Mouse (Mus musculus) CD4-positive naive resting alpha-beta T cell, adult 76 days (primary cell): ENCODE measurements around the gene Ptprn2. TPM values are rescaled to one million over a fixed set of nuclear protein-coding genes. Genes with fewer than 3 reads are reported as not detected.

Experiments
- total RNA-seq: library from RNA; stranded (reverse); gene quantifications from one replicate; pipeline ENCODE4 v1.2.4, GENCODE M21; 2023

The Ptprn2 gene
- not detected for total RNA-seq

GRCm38 (mm10) chr12:116485591-116486403 is at the start of gene Ptprn2:
Ptprn2 (plus strand) TSS chr12:116485720.

Other genes with a start within 250 kb of the Ptprn2 start
- 0.67 TPM for gene Wdr60, start 222.7 kb upstream of the Ptprn2 start, total RNA-seq
- not detected for gene Gm11027, start 210.3 kb upstream of the Ptprn2 start, total RNA-seq
- gene Esyt2, start 204.5 kb upstream of the Ptprn2 start, total RNA-seq: 280 TPM
- gene Ncapg2, start 80.3 kb upstream of the Ptprn2 start, total RNA-seq: 4.1 TPM